Mouse (Mus musculus): Measurements from ENCODE around the gene Ptpro.

The Ptpro gene

DNA sequence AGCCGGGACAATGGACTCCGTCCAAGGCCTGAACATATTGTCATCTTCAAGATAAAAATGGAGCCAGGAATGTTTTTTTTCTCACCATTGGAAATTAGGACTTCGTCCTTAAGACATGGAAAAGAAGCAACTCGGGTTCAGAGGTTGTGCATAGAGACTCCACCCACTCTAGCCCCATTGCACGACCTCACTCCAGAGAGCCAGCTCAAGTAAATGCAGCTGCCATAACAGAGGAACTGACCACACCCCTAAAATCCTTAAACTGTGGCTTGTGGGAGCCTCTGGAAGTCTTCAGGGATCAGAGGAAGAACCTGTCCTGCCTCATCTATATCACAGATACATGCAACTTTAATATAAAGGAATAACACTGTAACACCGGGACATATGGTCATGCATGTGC is 246.7 kb downstream of the Ptpro start:
- peak; percentile 25 for DNase-seq (ENCODE audit: low spot score)

GRCm38 (mm10) chr6:137503009-137503408 is 250.9 kb downstream of the Ptpro start:
- DNase-seq (ENCODE audit: low spot score), result no peak

DNA sequence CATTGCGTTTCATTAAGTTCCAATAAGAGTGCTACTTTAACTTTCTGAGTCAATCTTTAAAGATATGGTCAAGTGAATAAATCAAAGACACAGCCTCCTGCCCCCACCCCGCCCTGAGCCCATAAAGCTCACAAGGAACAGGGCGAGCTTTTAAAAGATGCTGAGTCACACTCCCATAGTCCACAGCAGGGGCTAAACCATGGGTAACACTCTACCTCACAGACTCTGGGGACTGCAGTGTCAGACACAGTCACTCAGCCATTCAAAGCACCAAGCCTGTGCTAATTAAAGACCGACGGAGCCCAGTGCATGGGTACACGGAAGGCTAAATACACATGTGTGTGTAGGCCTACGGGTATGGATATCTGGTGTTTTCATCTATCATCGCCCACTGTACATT is 251.3 kb downstream of the Ptpro start:
- no peak for DNase-seq (ENCODE audit: low spot score)

DNA sequence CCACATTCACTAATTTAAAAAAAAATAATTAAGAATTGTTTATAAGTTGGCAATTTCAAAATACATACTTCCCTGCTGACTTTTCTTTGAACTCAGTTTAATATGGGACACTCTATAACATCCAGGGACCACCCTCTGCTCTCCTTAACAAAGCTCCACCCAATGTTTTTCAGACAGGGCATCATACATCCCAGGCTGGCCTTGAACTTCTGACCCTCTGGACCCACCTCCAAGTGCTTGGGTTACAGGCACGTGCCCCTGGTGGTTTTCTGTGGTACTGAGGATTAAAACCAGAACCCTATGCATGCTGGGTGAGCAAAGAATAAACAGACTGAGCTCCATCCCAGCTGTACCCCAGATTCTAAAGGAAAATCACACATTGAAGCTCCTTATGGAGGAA is 251.9 kb downstream of the Ptpro start:
- DNase-seq (ENCODE audit: low spot score), result no peak

GRCm38 (mm10) chr6:137505555-137506227 is 253.6 kb downstream of the Ptpro start:
- DNase-seq (ENCODE audit: low spot score), result peak; percentile 12

GRCm38 (mm10) chr6:137506563-137506962 is 254.4 kb downstream of the Ptpro start:
- no peak for DNase-seq (ENCODE audit: low spot score)

DNA sequence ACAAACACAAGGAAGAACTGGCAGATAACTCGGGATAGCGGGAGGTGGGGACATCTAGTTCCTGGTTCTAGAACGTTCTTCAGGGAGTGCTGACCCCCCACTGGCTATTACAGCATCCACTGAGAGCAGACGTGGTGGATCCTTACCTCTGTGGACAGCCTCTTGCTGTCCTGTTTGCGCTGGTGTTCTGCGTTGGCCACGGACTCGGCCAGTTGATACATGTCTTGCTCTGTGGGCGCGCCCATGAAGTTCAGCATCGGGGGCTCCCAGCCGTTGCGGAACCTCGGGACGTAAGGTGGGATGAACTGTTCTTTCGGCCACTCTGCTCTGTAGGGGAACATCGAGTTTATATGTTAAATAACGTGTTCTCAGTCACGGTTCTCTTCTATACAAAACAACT is 256.8 kb downstream of the Ptpro start:
- no peak for DNase-seq (ENCODE audit: low spot score)

- no peak for DNase-seq (ENCODE audit: low spot score)
These were observed 257.4 kb downstream of the Ptpro start for GRCm38 (mm10) chr6:137509341-137510045.

GRCm38 (mm10) chr6:137512753-137513152 is 260.6 kb downstream of the Ptpro start:
- no peak for DNase-seq (ENCODE audit: low spot score)
